Mouse (Mus musculus) inflammation-experienced regulatory T-cells (primary cell): Measurements from ENCODE around the gene Trnau1ap. TPM values are rescaled to one million over a fixed set of nuclear protein-coding genes. Genes with fewer than 3 reads are reported as not detected.

ENCODE experiments used
- polyA plus RNA-seq, 2 experiments: library from polyadenylated mRNA; unstranded; fragments of 100-300 nt; shearing (Covaris generic); gene quantifications; one replicate each; pipeline ENCODE4 v1.2.1; 2017

Trnau1ap gene
- polyA plus RNA-seq, result 10 to 100 TPM; 75.1 to 91.8 TPM

DNA sequence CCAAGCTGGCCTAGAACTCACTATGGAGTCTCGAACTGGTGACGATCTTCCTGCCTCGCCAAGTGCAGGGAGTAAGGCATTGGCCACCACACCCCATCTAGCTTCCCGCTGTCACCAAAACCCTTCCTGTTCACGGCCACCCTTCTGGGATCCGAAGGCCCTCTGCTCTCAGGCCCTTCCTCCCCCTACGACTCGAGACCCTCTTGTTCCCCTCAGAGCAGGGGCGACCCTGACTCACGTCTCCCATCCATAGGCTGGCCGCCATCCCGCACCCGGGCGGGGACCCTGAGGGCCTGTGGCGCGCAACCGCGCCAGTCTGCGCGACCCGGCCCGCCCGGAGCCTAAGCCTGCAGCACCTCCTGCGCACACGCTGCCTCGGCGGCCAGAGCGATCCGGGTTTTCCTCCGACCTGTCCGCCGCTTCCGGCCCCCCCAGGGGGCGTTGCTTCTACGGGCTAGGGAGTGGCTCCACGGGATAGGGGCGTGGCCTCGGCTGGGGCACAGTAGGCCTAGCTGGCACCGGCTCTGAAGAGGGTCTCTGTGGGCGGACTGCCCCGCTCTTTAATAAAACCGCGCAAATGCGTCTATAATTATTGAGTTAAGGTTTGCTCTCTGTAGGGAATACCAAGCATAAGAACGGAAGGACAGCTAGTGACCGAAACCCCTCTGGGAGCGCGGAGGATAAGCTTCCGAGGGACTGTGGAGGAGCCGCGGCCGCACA is at the start of gene Trnau1ap:
TSS of gene Trnau1ap (minus strand) at position 424 of the 720 bp plus-strand sequence.

DNA sequence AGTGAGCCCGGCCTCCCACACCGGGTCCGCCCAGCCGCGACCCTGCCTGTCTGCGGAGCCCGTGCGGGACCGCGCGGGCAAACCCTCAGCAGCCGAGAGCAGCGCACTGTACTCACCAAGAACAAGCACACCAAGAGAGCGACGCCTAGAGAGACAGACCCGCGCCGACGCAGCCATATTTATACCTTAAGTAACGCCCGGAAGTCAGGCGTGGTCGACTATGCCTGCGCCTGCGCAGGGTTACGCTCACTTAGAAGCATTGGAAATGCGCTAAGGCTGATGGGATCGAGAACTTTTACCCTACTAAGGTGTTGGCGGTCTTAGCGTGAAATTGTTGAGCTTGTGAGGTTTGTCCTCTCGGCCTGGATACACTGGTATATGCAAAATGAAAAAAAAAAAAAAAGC is 24.1 kb upstream of the Trnau1ap start, which contains the start of gene Rcc1:
TSS of gene Rcc1 (minus strand) at position 125 of the 405 bp plus-strand sequence.

DNA sequence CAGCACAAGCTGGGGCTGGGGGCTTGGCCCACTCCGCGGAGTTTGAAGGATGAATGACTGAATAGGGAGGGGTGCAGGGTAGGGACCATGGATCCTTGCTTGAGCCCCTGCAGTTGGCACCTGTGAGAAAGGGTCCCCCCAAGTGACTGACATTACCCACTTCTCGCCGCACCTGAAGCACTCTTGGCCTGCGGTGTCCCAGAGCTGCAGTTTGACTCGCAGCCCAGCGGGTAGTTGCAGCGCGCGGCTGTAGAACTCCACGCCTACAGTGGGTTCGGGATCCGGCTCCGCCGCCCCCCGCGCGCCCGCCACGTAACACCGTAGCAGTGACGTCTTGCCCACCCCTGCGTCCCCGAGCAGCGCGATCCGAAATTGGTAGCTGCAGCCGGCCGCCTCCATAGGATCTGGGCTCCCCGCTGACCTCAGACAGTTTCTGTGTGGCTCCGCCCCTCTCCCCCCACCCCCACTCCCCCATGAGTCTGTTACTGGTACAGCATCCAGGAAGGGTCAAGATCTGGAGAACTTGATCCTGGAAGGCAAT is 26.3 kb downstream of the Trnau1ap start, which contains the start of gene Rab42:
TSS of gene Rab42 (minus strand) at position 447 of the 541 bp plus-strand sequence.

DNA sequence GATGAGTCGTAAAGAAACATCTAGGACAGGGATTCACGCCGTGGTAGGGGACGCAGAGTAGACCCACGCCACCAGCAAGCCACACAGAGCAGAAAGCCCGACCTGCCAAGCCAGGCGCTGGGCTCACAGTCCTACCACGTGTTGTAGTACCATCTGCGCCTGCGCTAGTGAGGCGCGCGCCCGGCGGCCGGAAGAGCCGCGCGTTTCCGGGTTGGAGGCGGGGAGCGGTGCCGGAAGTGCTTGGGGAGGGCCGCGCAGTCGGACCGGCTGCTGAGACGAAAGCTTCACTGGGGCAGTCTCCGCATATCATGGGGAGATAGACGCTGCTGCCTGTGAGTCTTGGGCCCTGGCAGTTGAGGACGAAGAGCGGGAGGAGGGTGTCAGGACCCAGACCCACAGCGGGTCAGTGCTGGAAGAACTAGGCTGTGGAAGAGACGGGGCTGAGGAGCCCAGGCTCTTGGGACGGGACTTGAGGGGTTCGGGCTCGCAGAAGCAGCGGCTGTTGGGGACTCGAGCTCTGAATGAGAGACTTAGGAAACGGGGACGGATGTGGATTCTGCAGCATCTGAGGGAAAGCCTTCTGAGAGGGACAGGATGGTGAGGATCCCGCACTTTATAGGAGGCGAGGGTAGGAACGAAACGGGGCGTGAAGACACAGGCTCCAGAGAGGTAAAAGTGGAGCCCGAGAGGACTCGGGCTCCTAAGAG is 55.0 kb downstream of the Trnau1ap start, which contains the start of gene Taf12:
TSS of gene Taf12 (plus strand) at position 220 of the 707 bp plus-strand sequence.

Other genes starting within 250 kb of the Trnau1ap start
- under 1 TPM in 1 of 2 experiments, not detected in 1; 0.09 TPM for gene Oprd1, start 185.1 kb downstream of the Trnau1ap start, polyA plus RNA-seq
- gene Ythdf2, start 117.2 kb downstream of the Trnau1ap start, polyA plus RNA-seq, result 100 to 1,000 TPM in 1 of 2 experiments, 10 to 100 TPM in 1; 93.7 to 121 TPM
- 1 to 10 TPM; 3.8 to 6.1 TPM for gene Gmeb1, start 67.9 kb downstream of the Trnau1ap start, polyA plus RNA-seq
- gene Taf12, start 55.2 kb downstream of the Trnau1ap start, polyA plus RNA-seq, result 10 to 100 TPM; 76.6 to 85.5 TPM
- 1 to 10 TPM in 1 of 2 experiments, not detected in 1; 1.1 TPM for gene Rab42, start 26.2 kb downstream of the Trnau1ap start, polyA plus RNA-seq
- 10 to 100 TPM; 21.3 to 29.5 TPM for gene Rcc1, start 24.1 kb upstream of the Trnau1ap start, polyA plus RNA-seq
- 1 to 10 TPM; 4.2 to 4.3 TPM for gene Phactr4, start 93.0 kb upstream of the Trnau1ap start, polyA plus RNA-seq
- 10 to 100 TPM; 21.4 to 23.6 TPM for gene Med18, start 134.4 kb upstream of the Trnau1ap start, polyA plus RNA-seq
- gene Sesn2, start 181.0 kb upstream of the Trnau1ap start, polyA plus RNA-seq, result 10 to 100 TPM in 1 of 2 experiments, 1 to 10 TPM in 1; 9.6 to 12.1 TPM
- gene Atpif1, start 204.1 kb upstream of the Trnau1ap start, polyA plus RNA-seq, result 100 to 1,000 TPM in 1 of 2 experiments, 10 to 100 TPM in 1; 99.0 to 203 TPM
- 100 to 1,000 TPM; 216 to 225 TPM for gene Dnajc8, start 206.0 kb upstream of the Trnau1ap start, polyA plus RNA-seq
- gene Ptafr, start 234.5 kb upstream of the Trnau1ap start, polyA plus RNA-seq, result 1 to 10 TPM in 1 of 2 experiments, under 1 TPM in 1; 0.53 to 1.1 TPM